Mouse (Mus musculus) gastrocnemius, postnatal 14 days (tissue): Measurements from ENCODE around the gene Iqce. TPM values are rescaled to one million over a fixed set of nuclear protein-coding genes. Genes with fewer than 3 reads are reported as not detected.
"Not testable (repeated sequence)": the region's sequence is repeated elsewhere in the genome, so short reads cannot be mapped to it uniquely, and the experiment has no call there.

Experiments used
- DNase-seq: peaks from one replicate; pipeline ENCODE4 v3.0.0; 2021; ENCODE audit warnings: mixed read lengths
- intact Hi-C: fragments of 180-260 bp; cut with DNase I; formaldehyde crosslinking; loops from one replicate; pipeline ENCODE4 v1.15.1; 2025; ENCODE audit warnings: low total_unique reads
- total RNA-seq, 2 experiments: library from RNA; stranded (reverse); gene quantifications; 2 replicates each; pipeline ENCODE4 v1.2.3; 2021

Iqce gene
- total RNA-seq, 2 experiments from 2014 or later, result 4.4 to 5.1 TPM

GRCm38 (mm10) chr5:140710315-140710714 is 8.1 kb upstream of the Iqce start:
- intact Hi-C loops, result no loop called here
- DNase-seq, result no peak

GRCm38 (mm10) chr5:140705501-140706171 is 3.5 kb upstream of the Iqce start:
- intact Hi-C loops, result no loop called here
- DNase-seq, result no peak

GRCm38 (mm10) chr5:140704378-140705251 is 2.4 kb upstream of the Iqce start, which contains the start of gene Brat1:
Gene Brat1, plus strand, starts transcription at chr5:140705011.
- intact Hi-C loops, result no loop called here

GRCm38 (mm10) chr5:140703480-140704377 is 1.6 kb upstream of the Iqce start:
- no peak for DNase-seq
- intact Hi-C loops, result no loop called here

More at GRCm38 (mm10) chr5:140704378-140705251, 2.4 kb upstream of the Iqce start, which contains the start of gene Brat1:
- DNase-seq, result peak; percentile 100

GRCm38 (mm10) chr5:140702618-140703175 is 519 bp upstream of the Iqce start:
- intact Hi-C loops, result no loop called here
- DNase-seq, result no peak

GRCm38 (mm10) chr5:140701661-140702060 is 517 bp downstream of the Iqce start:
- DNase-seq, result no peak
- intact Hi-C loops, result no loop called here

- no peak for DNase-seq
- intact Hi-C loops, result no loop called here
Measured at GRCm38 (mm10) chr5:140699776-140700175, 2.4 kb downstream of the Iqce start.

- intact Hi-C loops, result no loop called here
- DNase-seq, result no peak
Measured at GRCm38 (mm10) chr5:140695987-140696386, 6.2 kb downstream of the Iqce start.

GRCm38 (mm10) chr5:140688434-140688833 is 13.7 kb downstream of the Iqce start:
- no peak for DNase-seq
- intact Hi-C loops, result no loop called here

- no peak for DNase-seq
- intact Hi-C loops, result loop anchor here (5.0 kb wide), 1 partner anchor 52 kb away; no protein-coding TSS in a partner anchor
Measured at GRCm38 (mm10) chr5:140684343-140685148, 17.6 kb downstream of the Iqce start.

- intact Hi-C loops, result loop anchor here (5.0 kb wide), 1 partner anchor 50 kb away; no protein-coding TSS in a partner anchor
- no peak for DNase-seq
Measured at GRCm38 (mm10) chr5:140682113-140682512, 20.1 kb downstream of the Iqce start.

- intact Hi-C loops, result loop anchor here (5.0 kb wide), 1 partner anchor 49 kb away; no protein-coding TSS in a partner anchor
- no peak for DNase-seq
Measured at GRCm38 (mm10) chr5:140680950-140681349, 21.2 kb downstream of the Iqce start.

- no peak for DNase-seq
- intact Hi-C loops, result loop anchor here (5.0 kb wide), 1 partner anchor 48 kb away; no protein-coding TSS in a partner anchor
Measured at GRCm38 (mm10) chr5:140680051-140680450, 22.1 kb downstream of the Iqce start.

GRCm38 (mm10) chr5:140677137-140677536 is 25.0 kb downstream of the Iqce start:
- intact Hi-C loops, result no loop called here
- DNase-seq, result no peak

- DNase-seq, result no peak
Measured at GRCm38 (mm10) chr5:140675640-140676039, 26.5 kb downstream of the Iqce start.

GRCm38 (mm10) chr5:140675079-140675478 is 27.1 kb downstream of the Iqce start:
- no peak for DNase-seq
- intact Hi-C loops, result no loop called here

More at GRCm38 (mm10) chr5:140675640-140676039, 26.5 kb downstream of the Iqce start:
- intact Hi-C loops, result no loop called here

- intact Hi-C loops, result no loop called here
Measured at GRCm38 (mm10) chr5:140674036-140674435, 28.1 kb downstream of the Iqce start.

GRCm38 (mm10) chr5:140672603-140673002 is 29.6 kb downstream of the Iqce start:
- not testable (repeated sequence) for DNase-seq

More at GRCm38 (mm10) chr5:140674036-140674435, 28.1 kb downstream of the Iqce start:
- DNase-seq, result no peak

More at GRCm38 (mm10) chr5:140672603-140673002, 29.6 kb downstream of the Iqce start:
- intact Hi-C loops, result not testable (repeated sequence)
